Mouse (Mus musculus) lung, postnatal 0 days (tissue): ENCODE results near the gene Map2k7. TPM values are rescaled to one million over a fixed set of nuclear protein-coding genes. Genes with fewer than 3 reads are reported as not detected.

Experiments
- ATAC-seq: fragments of 200-750 bp; cut with Nextera tagmentation; 2 replicates; pipeline ENCODE4 v1.8.0; 2017; ENCODE audit warnings: moderate library complexity
- DNase-seq: peaks from one replicate; pipeline ENCODE4 v3.0.0-alpha.2; 2016; ENCODE audit warnings: low spot score
- H3K27ac ChIP-seq: fragments of 300-500 bp; sonication (generic); 2 replicates; pipeline ENCODE4 v1.5.1; 2014; ENCODE audit warnings: antibody characterized with exemption, mild to moderate bottlenecking, low read length, mixed read lengths
- H3K27me3 ChIP-seq: fragments of 300-500 bp; sonication (generic); replicated peaks from 2 replicates; pipeline ENCODE4 v1.6.1; 2014; ENCODE audit warnings: low read length, mixed read lengths; ENCODE audit not compliant: insufficient read depth
- H3K36me3 ChIP-seq: fragments of 300-500 bp; sonication (generic); 2 replicates; pipeline ENCODE4 v1.6.1; 2014; ENCODE audit warnings: low read length, mixed read lengths; ENCODE audit not compliant: insufficient read depth
- H3K4me1 ChIP-seq: fragments of 300-500 bp; sonication (generic); 2 replicates; pipeline ENCODE4 v1.6.1; 2014; ENCODE audit warnings: antibody characterized with exemption, low read depth, low read length, mixed read lengths; ENCODE audit not compliant: insufficient read depth
- H3K4me2 ChIP-seq: fragments of 300-500 bp; sonication (generic); replicated peaks from 2 replicates; pipeline ENCODE4 v1.6.1; 2014; ENCODE audit warnings: low read depth, mild to moderate bottlenecking, low read length, moderate library complexity, mixed read lengths
- H3K4me3 ChIP-seq: fragments of 300-500 bp; sonication (generic); 2 replicates; pipeline ENCODE4 v1.5.1; 2014; ENCODE audit warnings: low read depth, low read length
- H3K9ac ChIP-seq: fragments of 300-500 bp; sonication (generic); replicated peaks from 2 replicates; pipeline ENCODE4 v1.6.1; 2014; ENCODE audit warnings: low read depth, mild to moderate bottlenecking
- H3K9me3 ChIP-seq: fragments of 300-500 bp; sonication (generic); 2 replicates; pipeline ENCODE4 v1.6.1; 2016; ENCODE audit warnings: low read length, mixed read lengths
- CTCF ChIP-seq: IDR thresholded peaks from 2 replicates; pipeline ENCODE4 v1.5.1; 2016; ENCODE audit warnings: antibody characterized with exemption, mild to moderate bottlenecking
- EP300 ChIP-seq: IDR thresholded peaks from 2 replicates; pipeline ENCODE4 v1.6.1; 2016; ENCODE audit warnings: antibody characterized with exemption, mild to moderate bottlenecking, control low read depth
- WGBS: fragments of 180-500 bp; shearing (Covaris S2); extraction: QIAGEN DNeasy Blood & Tissue Kit; methylation state at CpG from one replicate; pipeline ENCODE4 v1.1.7; 2014; 5-methylcytosine and 5-hydroxymethylcytosine counted together
- polyA plus RNA-seq: library from polyadenylated mRNA; unstranded; fragments of >200 nt; fragmentation: Nextera tagmentation; extraction: Ambion mirVana; gene quantifications from 2 replicates; pipeline ENCODE4 v1.2.1, GENCODE M21; 2015

Map2k7 gene
- polyA plus RNA-seq, 1 experiment from 2014 or later: 22.9 TPM

GRCm38 (mm10) chr8:4292738-4293137 lies 54.2 kb downstream of the Map2k7 start:
- H3K9ac ChIP-seq: no peak overlapping the region
- peaks cover 45% of the 10 kb centered on the region; the same call in 1 of the 2 replicates for H3K36me3 ChIP-seq
- H3K9me3 ChIP-seq: no peaks in the 10 kb centered on the region
- no peak overlapping the region for H3K4me3 ChIP-seq
- 84% methylated on average over 5 of the region's 5 CpGs for WGBS
- DNase-seq (no peak), ATAC-seq (no peak)
- H3K4me1 ChIP-seq: no peaks in the 10 kb centered on the region
- no peak overlapping the region for H3K27ac ChIP-seq
- no peak; the same call in 1 of the 2 replicates for TF ChIP-seq CTCF
- TF ChIP-seq EP300: no peak
- no peaks in the 10 kb centered on the region for H3K27me3 ChIP-seq
- H3K4me2 ChIP-seq: no peak overlapping the region

Other genes starting within 250 kb of the Map2k7 start
- not detected in 2 replicates for gene Cd209f, start 132.9 kb upstream of the Map2k7 start, polyA plus RNA-seq
- gene Cd209g, start 104.6 kb upstream of the Map2k7 start, polyA plus RNA-seq: not detected in 2 replicates
- gene Evi5l, start 72.2 kb upstream of the Map2k7 start, polyA plus RNA-seq: 11.3 and 11.9 TPM in 2 replicates
- 0.89 and 0.99 TPM in 2 replicates for gene Prr36, start 21.3 kb upstream of the Map2k7 start, polyA plus RNA-seq
- 6.0 and 7.8 TPM in 2 replicates for gene Lrrc8e, start 11.9 kb upstream of the Map2k7 start, polyA plus RNA-seq
- gene Gm49320, start 125 bp downstream of the Map2k7 start, polyA plus RNA-seq: 0.25 and 0.86 TPM in 2 replicates
- gene Tgfbr3l, start 9.5 kb downstream of the Map2k7 start, polyA plus RNA-seq: 2.2 and 4.3 TPM in 2 replicates
- 27.5 and 28.9 TPM in 2 replicates for gene Snapc2, start 14.3 kb downstream of the Map2k7 start, polyA plus RNA-seq
- gene Ctxn1, start 20.5 kb downstream of the Map2k7 start, polyA plus RNA-seq: 35.1 and 38.4 TPM in 2 replicates
- 30.7 and 36.1 TPM in 2 replicates for gene Timm44, start 37.2 kb downstream of the Map2k7 start, polyA plus RNA-seq
- 4.3 and 4.9 TPM in 2 replicates for gene Ccl25, start 86.5 kb downstream of the Map2k7 start, polyA plus RNA-seq
- gene Elavl1, start 86.7 kb downstream of the Map2k7 start, polyA plus RNA-seq: 90.9 and 110 TPM in 2 replicates